Mouse (Mus musculus) limb, embryonic 14.5 days (tissue): Measurements from ENCODE around the gene Gm5244. TPM values are rescaled to one million over a fixed set of nuclear protein-coding genes. Genes with fewer than 3 reads are reported as not detected.

Experiments
- ATAC-seq: fragments of 200-750 bp; cut with Nextera tagmentation; 2 replicates; pipeline ENCODE4 v1.8.0; 2017; ENCODE audit warnings: low read depth, moderate number of reproducible peaks, moderate TSS enrichment; ENCODE audit not compliant: low FRiP score
- DNase-seq: peaks from one replicate; pipeline ENCODE4 v3.0.0-alpha.2; 2015; ENCODE audit warnings: low spot score
- H3K27ac ChIP-seq: fragments of 300-500 bp; sonication (generic); replicated peaks from 2 replicates; pipeline ENCODE4 v1.5.1; 2014; ENCODE audit warnings: low read depth, mild to moderate bottlenecking, low read length, moderate library complexity, mixed read lengths
- H3K27me3 ChIP-seq: fragments of 300-500 bp; sonication (generic); 2 replicates; pipeline ENCODE4 v1.6.1; 2014; ENCODE audit warnings: low read length, mixed read lengths; ENCODE audit not compliant: control insufficient read depth, insufficient read depth
- H3K36me3 ChIP-seq: fragments of 300-500 bp; sonication (generic); 2 replicates; pipeline ENCODE4 v1.6.1; 2014; ENCODE audit warnings: mild to moderate bottlenecking, low read length, moderate library complexity, mixed read lengths; ENCODE audit not compliant: control insufficient read depth, insufficient read depth
- H3K4me1 ChIP-seq: fragments of 300-500 bp; sonication (generic); 2 replicates; pipeline ENCODE4 v1.6.1; 2014; ENCODE audit warnings: antibody characterized with exemption, low read length, mixed read lengths; ENCODE audit not compliant: control insufficient read depth, insufficient read depth
- H3K4me2 ChIP-seq: fragments of 300-500 bp; sonication (generic); replicated peaks from 2 replicates; pipeline ENCODE4 v1.6.1; 2014; ENCODE audit warnings: low read depth, mild to moderate bottlenecking, low read length, moderate library complexity; ENCODE audit not compliant: severe bottlenecking
- H3K4me3 ChIP-seq: fragments of 300-500 bp; sonication (generic); replicated peaks from 2 replicates; pipeline ENCODE4 v1.5.1; 2014; ENCODE audit warnings: low read length
- H3K9ac ChIP-seq: fragments of 300-500 bp; sonication (generic); 2 replicates; pipeline ENCODE4 v1.6.1; 2014; ENCODE audit warnings: mild to moderate bottlenecking, low read depth, low read length, moderate library complexity; ENCODE audit not compliant: severe bottlenecking
- H3K9me3 ChIP-seq: fragments of 300-500 bp; sonication (generic); 2 replicates; pipeline ENCODE4 v1.6.1; 2016; ENCODE audit warnings: low read length; ENCODE audit not compliant: control insufficient read depth
- POLR2A ChIP-seq: fragments of 200-500 bp; IDR thresholded peaks from 2 replicates; pipeline ENCODE4 v1.8.0; 2012; ENCODE audit warnings: inconsistent platforms, mild to moderate bottlenecking, moderate library complexity, borderline replicate concordance; ENCODE audit not compliant: insufficient read depth, insufficient read length; ENCODE audit errors: extremely low read depth
- WGBS: fragments of 180-500 bp; shearing (Covaris S2); extraction: QIAGEN DNeasy Blood & Tissue Kit; methylation state at CpG from one replicate; pipeline ENCODE4 v1.1.7; 2014; 5-methylcytosine and 5-hydroxymethylcytosine counted together
- polyA plus RNA-seq, 2 experiments: library from polyadenylated mRNA; depleted of rRNA in 1 of 2; stranded (reverse) in 1 of 2; unstranded in 1 of 2; fragments of >200 nt; fragmentation: Nextera tagmentation in 1 of 2; extraction: Ambion mirVana in 1 of 2; gene quantifications; 2 replicates each; pipeline versions ENCODE4 v1.2.1 to v1.2.3; 2012 to 2014

Gene Gm5244
- polyA plus RNA-seq, 2 experiments = not detected

DNA sequence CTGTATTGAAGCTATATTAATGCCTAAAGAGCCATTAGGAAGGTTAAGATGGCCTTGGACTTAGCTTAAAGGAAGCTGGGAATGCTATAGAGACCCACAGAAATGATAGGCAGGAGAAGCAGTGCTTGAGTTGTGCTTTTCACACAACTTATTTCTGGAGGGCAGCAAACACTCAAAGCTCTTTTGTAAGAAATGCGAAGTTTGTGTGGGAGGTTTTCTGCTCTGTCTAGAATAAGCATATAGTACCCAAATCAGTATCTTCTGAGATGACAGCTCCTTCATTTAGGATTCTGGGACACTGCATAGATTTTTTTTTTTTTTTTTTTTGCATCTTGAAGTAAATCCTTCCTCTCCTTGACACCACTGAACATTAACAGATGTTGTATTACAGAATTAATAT, 8.0 kb upstream of the Gm5244 start:
- no peaks in the 10 kb centered on the region for H3K4me1 ChIP-seq
- H3K9me3 ChIP-seq = no peaks in the 10 kb centered on the region
- TF ChIP-seq POLR2A = no peak
- no peak overlapping the region for H3K27ac ChIP-seq
- DNase-seq (no peak), ATAC-seq (no peak)
- no peak overlapping the region for H3K9ac ChIP-seq
- no peaks in the 10 kb centered on the region for H3K36me3 ChIP-seq
- no peak overlapping the region for H3K4me3 ChIP-seq
- WGBS = 84% methylated on average over 1 of the region's 1 CpGs
- no peaks in the 10 kb centered on the region for H3K27me3 ChIP-seq
- H3K4me2 ChIP-seq = no peak overlapping the region

DNA sequence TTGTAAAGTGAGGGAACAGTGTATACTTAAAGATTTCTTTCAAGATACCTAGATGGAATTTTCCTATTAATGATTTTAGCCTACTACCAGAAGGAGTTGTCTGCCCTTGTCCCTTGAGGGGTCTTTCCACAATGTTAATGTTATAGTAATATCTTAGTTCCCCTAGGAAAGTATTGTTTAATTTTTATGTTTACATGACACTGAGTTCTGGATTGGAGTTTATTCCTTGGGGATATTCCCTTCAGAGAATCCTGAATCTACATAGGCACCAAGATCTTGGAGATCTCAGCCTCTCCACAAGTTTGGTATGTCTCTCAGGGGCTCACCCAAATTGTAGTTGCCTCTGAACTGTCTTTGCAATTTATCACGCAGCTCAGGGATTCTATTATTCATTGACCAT, 10.5 kb downstream of the Gm5244 start, which contains the start of gene Olfr1444:
Gene Olfr1444 (plus strand): TSS at position 301 of the 400 bp plus-strand sequence.
- Histone ChIP-seq H3K4me3 (no peak within 1 kb of the TSS), H3K9ac (no peak within 1 kb of the TSS), H3K4me2 (no peak within 1 kb of the TSS), H3K27me3 (no peaks in the 10 kb centered on the region), H3K27ac (no peak within 1 kb of the TSS), H3K9me3 (no peaks in the 10 kb centered on the region), H3K4me1 (no peaks in the 10 kb centered on the region), H3K36me3 (no peaks in the 10 kb centered on the region)
- no peak for TF ChIP-seq POLR2A
- ATAC-seq (no peak), DNase-seq (no peak)
- 54% methylated on average over 1 of the region's 1 CpGs for WGBS

DNA sequence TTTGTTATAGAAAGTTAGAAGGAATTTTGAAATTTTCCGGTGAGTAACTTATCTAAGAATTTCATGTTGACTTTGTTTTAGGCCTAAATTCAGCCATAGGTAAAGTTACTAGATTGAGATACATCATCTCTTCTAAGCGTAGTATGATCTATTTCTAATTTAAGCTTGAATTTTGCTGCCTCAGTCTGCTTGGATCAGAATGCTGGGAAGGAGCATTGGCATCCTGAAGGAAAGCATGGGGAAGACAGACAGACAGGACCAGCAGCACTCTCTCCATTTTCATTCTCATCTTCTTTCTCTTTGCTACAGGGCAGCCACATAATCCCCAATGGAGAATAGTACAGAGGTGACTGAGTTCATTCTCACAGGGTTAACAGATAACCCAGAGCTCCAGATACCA, 37.1 kb downstream of the Gm5244 start, which contains the start of gene Olfr1445:
Gene Olfr1445 (plus strand): TSS at position 301 of the 400 bp plus-strand sequence.
- TF ChIP-seq POLR2A = no peak
- Histone ChIP-seq H3K4me2 (no peak within 1 kb of the TSS), H3K4me1 (no peaks in the 10 kb centered on the region), H3K4me3 (no peak within 1 kb of the TSS), H3K27ac (no peak within 1 kb of the TSS), H3K27me3 (no peaks in the 10 kb centered on the region), H3K36me3 (no peaks in the 10 kb centered on the region), H3K9ac (no peak within 1 kb of the TSS), H3K9me3 (no peaks in the 10 kb centered on the region)
- DNase-seq (no peak), ATAC-seq (no peak)
- WGBS = 82% methylated on average over 2 of the region's 2 CpGs

DNA sequence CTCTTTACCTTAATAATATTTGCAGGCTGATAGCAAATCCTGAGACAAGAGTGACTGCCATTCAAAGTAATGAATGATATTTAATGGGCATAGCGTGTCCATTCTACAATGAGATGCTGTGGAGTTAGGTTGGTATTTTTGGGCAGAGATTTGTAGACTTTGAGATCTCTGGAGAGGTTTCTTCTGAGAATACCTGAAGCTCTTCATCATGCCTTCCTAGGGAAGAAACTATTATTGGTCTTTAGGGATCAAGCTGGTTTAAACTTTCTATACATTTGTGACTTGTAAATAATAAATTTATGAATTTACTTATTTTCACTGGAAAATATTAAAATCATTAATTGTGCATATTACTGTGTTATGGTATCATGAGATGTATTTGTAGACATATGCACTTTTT, 46.9 kb downstream of the Gm5244 start, which contains the start of gene Olfr1446:
Gene Olfr1446 (minus strand): TSS at position 101 of the 400 bp plus-strand sequence.
- no peak for ATAC-seq
- H3K9me3 ChIP-seq = no peaks in the 10 kb centered on the region
- no peaks in the 10 kb centered on the region for H3K36me3 ChIP-seq
- no peak within 1 kb of the TSS for H3K27ac ChIP-seq
- 87% methylated on average over 1 of the region's 1 CpGs for WGBS
- DNase-seq = no peak
- H3K4me1 ChIP-seq = no peaks in the 10 kb centered on the region
- H3K9ac ChIP-seq = no peak within 1 kb of the TSS
- no peak within 1 kb of the TSS for H3K4me2 ChIP-seq
- no peak within 1 kb of the TSS for H3K4me3 ChIP-seq
- TF ChIP-seq POLR2A = no peak
- no peaks in the 10 kb centered on the region for H3K27me3 ChIP-seq

Other genes starting within 250 kb of the Gm5244 start
- gene Gm4952, start 246.7 kb upstream of the Gm5244 start, polyA plus RNA-seq (2012; rRNA removed) = 0.04 and 0.08 TPM in 2 replicates
- 0.33 TPM in 1 of 2 replicates, not detected in the other for gene Gm4952, start 246.7 kb upstream of the Gm5244 start, polyA plus RNA-seq (2014; fragmentation: Nextera tagmentation; extraction: Ambion mirVana)
- gene Glyat, start 213.4 kb upstream of the Gm5244 start, polyA plus RNA-seq (2012; rRNA removed) = 0.04 TPM in 1 of 2 replicates, not detected in the other
- not detected in 2 replicates for gene Glyat, start 213.4 kb upstream of the Gm5244 start, polyA plus RNA-seq (2014; fragmentation: Nextera tagmentation; extraction: Ambion mirVana)
- gene Olfr1442, start 176.2 kb upstream of the Gm5244 start, polyA plus RNA-seq (2012; rRNA removed) = not detected in 2 replicates
- not detected in 2 replicates for gene Olfr1442, start 176.2 kb upstream of the Gm5244 start, polyA plus RNA-seq (2014; fragmentation: Nextera tagmentation; extraction: Ambion mirVana)
- not detected in 2 replicates for gene Olfr1443, start 168.6 kb upstream of the Gm5244 start, polyA plus RNA-seq (2012; rRNA removed)
- gene Olfr1443, start 168.6 kb upstream of the Gm5244 start, polyA plus RNA-seq (2014; fragmentation: Nextera tagmentation; extraction: Ambion mirVana) = not detected in 2 replicates
- gene Keg1, start 150.9 kb upstream of the Gm5244 start, polyA plus RNA-seq (2012; rRNA removed) = not detected in 2 replicates
- not detected in 2 replicates for gene Keg1, start 150.9 kb upstream of the Gm5244 start, polyA plus RNA-seq (2014; fragmentation: Nextera tagmentation; extraction: Ambion mirVana)
- 1.7 and 2.6 TPM in 2 replicates for gene Cntf, start 81.0 kb upstream of the Gm5244 start, polyA plus RNA-seq (2012; rRNA removed)
- 0.22 and 0.66 TPM in 2 replicates for gene Cntf, start 81.0 kb upstream of the Gm5244 start, polyA plus RNA-seq (2014; fragmentation: Nextera tagmentation; extraction: Ambion mirVana)
- gene Zfp91, start 50.6 kb upstream of the Gm5244 start, polyA plus RNA-seq (2012; rRNA removed) = 28.5 and 30.4 TPM in 2 replicates
- 10.3 and 11.5 TPM in 2 replicates for gene Zfp91, start 50.6 kb upstream of the Gm5244 start, polyA plus RNA-seq (2014; fragmentation: Nextera tagmentation; extraction: Ambion mirVana)
- 4.0 and 4.1 TPM in 2 replicates for gene Lpxn, start 50.5 kb upstream of the Gm5244 start, polyA plus RNA-seq (2012; rRNA removed)
- gene Lpxn, start 50.5 kb upstream of the Gm5244 start, polyA plus RNA-seq (2014; fragmentation: Nextera tagmentation; extraction: Ambion mirVana) = 3.7 and 4.8 TPM in 2 replicates
- gene Olfr1444, start 10.6 kb downstream of the Gm5244 start, polyA plus RNA-seq (2012; rRNA removed) = not detected in 2 replicates
- not detected in 2 replicates for gene Olfr1444, start 10.6 kb downstream of the Gm5244 start, polyA plus RNA-seq (2014; fragmentation: Nextera tagmentation; extraction: Ambion mirVana)
- gene Olfr1445, start 37.2 kb downstream of the Gm5244 start, polyA plus RNA-seq (2012; rRNA removed) = not detected in 2 replicates
- gene Olfr1445, start 37.2 kb downstream of the Gm5244 start, polyA plus RNA-seq (2014; fragmentation: Nextera tagmentation; extraction: Ambion mirVana) = not detected in 2 replicates
- not detected in 2 replicates for gene Olfr1446, start 46.8 kb downstream of the Gm5244 start, polyA plus RNA-seq (2012; rRNA removed)
- gene Olfr1446, start 46.8 kb downstream of the Gm5244 start, polyA plus RNA-seq (2014; fragmentation: Nextera tagmentation; extraction: Ambion mirVana) = not detected in 2 replicates
- not detected in 2 replicates for gene Olfr1447, start 57.1 kb downstream of the Gm5244 start, polyA plus RNA-seq (2012; rRNA removed)
- gene Olfr1447, start 57.1 kb downstream of the Gm5244 start, polyA plus RNA-seq (2014; fragmentation: Nextera tagmentation; extraction: Ambion mirVana) = not detected in 2 replicates
- gene Olfr1448, start 77.7 kb downstream of the Gm5244 start, polyA plus RNA-seq (2012; rRNA removed) = not detected in 2 replicates
- not detected in 2 replicates for gene Olfr1448, start 77.7 kb downstream of the Gm5244 start, polyA plus RNA-seq (2014; fragmentation: Nextera tagmentation; extraction: Ambion mirVana)
- not detected in 2 replicates for gene Olfr1449, start 84.2 kb downstream of the Gm5244 start, polyA plus RNA-seq (2012; rRNA removed)
- gene Olfr1449, start 84.2 kb downstream of the Gm5244 start, polyA plus RNA-seq (2014; fragmentation: Nextera tagmentation; extraction: Ambion mirVana) = not detected in 2 replicates
- gene Olfr1450, start 103.6 kb downstream of the Gm5244 start, polyA plus RNA-seq (2012; rRNA removed) = not detected in 2 replicates
- gene Olfr1450, start 103.6 kb downstream of the Gm5244 start, polyA plus RNA-seq (2014; fragmentation: Nextera tagmentation; extraction: Ambion mirVana) = not detected in 2 replicates
- gene Olfr1451, start 148.3 kb downstream of the Gm5244 start, polyA plus RNA-seq (2012; rRNA removed) = not detected in 2 replicates
- not detected in 2 replicates for gene Olfr1451, start 148.3 kb downstream of the Gm5244 start, polyA plus RNA-seq (2014; fragmentation: Nextera tagmentation; extraction: Ambion mirVana)
- not detected in 2 replicates for gene Olfr1453, start 181.6 kb downstream of the Gm5244 start, polyA plus RNA-seq (2012; rRNA removed)
- not detected in 2 replicates for gene Olfr1453, start 181.6 kb downstream of the Gm5244 start, polyA plus RNA-seq (2014; fragmentation: Nextera tagmentation; extraction: Ambion mirVana)
- gene Olfr1454, start 213.9 kb downstream of the Gm5244 start, polyA plus RNA-seq (2012; rRNA removed) = not detected in 2 replicates
- not detected in 2 replicates for gene Olfr1454, start 213.9 kb downstream of the Gm5244 start, polyA plus RNA-seq (2014; fragmentation: Nextera tagmentation; extraction: Ambion mirVana)